Mouse (Mus musculus) Muller cell, postnatal 12 days (primary cell): ENCODE results near the gene Arsa.

Experiments
- DNase-seq: peaks from one replicate; pipeline ENCODE4 v3.0.0-alpha.2; 2015; ENCODE audit errors: inconsistent ontology term

The Arsa gene

DNA sequence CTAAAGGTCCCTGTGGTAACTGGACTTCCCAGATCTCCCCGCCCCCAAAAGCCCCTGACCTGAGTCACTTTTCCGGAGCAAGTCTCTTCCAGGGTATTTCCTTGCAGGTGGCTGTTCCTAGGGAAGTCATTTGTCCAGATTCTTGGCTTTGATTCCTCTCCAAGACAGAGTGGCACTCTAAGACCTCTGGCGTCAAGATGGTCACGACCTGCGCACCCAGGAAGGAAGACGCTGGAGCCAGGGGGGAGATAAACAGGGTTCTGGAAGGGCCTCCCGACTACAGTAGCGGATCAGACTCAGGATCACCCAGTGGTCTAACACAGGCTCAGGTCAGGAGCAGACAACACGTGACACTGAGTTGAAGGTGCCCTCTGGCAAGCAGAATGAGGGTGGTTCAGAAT lies at the start of gene Arsa:
TSS of gene Arsa (minus strand) at position 335 of the 401 bp plus-strand sequence.
- DNase-seq: no peak

DNA sequence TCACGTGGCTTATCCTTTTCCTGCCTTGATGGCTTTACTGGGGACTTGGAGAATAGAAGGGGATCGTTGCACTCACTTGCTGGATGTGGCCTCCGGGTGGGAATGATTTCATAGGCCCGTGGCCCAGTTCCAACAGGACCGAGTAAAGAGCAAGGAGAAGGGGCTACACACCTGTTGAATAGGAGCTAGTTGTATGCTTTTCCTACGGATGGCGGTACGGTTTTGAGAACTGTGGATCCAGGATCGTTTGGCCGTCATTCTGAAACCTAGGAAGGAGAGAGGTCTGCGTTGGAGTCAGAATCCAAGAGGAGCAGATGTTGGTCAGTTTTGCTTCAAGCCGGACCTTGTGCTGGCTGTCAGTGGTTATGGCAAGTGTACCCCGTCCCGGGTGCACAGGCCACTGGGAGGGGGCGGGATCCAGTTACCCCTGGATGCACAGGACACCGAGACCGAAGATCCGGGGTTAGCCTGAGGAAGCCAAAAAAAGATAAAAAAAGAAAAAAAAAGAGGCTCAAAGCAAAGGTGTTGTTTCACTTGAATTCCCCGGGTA lies 49.6 kb upstream of the Arsa start:
- no peak for DNase-seq

- no peak for DNase-seq
Measured at GRCm38 (mm10) chr15:89525896-89526295, 48.7 kb upstream of the Arsa start.

DNA sequence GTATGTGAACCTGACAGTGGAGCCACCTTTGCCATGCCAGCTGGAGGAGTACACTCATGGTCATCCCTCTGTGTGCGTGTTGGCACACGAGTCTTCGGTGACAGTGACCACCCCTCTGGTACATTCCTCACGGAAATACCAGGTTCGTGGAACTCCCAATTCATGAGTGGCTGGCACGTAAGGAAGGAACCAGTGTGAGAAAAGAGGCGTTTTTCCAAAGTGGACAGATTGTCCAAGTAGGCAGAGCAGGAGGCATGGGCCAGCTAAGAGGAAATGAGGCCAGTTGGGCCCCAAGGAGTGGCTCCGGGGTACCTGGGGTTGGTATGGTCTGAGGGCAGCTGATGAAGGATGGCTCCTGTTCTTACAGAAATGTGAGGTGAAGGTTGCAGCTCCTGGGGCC lies 48.2 kb upstream of the Arsa start:
- DNase-seq: no peak

- DNase-seq: no peak
Measured at GRCm38 (mm10) chr15:89524611-89525415, 47.6 kb upstream of the Arsa start.

- no peak for DNase-seq
Measured at GRCm38 (mm10) chr15:89524001-89524571, 46.9 kb upstream of the Arsa start.

- peak; percentile 46 for DNase-seq
Measured at GRCm38 (mm10) chr15:89523283-89523832, 46.1 kb upstream of the Arsa start.

GRCm38 (mm10) chr15:89522566-89523282 lies 45.5 kb upstream of the Arsa start:
- no peak for DNase-seq

GRCm38 (mm10) chr15:89521951-89522350 lies 44.7 kb upstream of the Arsa start:
- DNase-seq: no peak

GRCm38 (mm10) chr15:89512679-89513078 lies 35.5 kb upstream of the Arsa start:
- no peak for DNase-seq

DNA sequence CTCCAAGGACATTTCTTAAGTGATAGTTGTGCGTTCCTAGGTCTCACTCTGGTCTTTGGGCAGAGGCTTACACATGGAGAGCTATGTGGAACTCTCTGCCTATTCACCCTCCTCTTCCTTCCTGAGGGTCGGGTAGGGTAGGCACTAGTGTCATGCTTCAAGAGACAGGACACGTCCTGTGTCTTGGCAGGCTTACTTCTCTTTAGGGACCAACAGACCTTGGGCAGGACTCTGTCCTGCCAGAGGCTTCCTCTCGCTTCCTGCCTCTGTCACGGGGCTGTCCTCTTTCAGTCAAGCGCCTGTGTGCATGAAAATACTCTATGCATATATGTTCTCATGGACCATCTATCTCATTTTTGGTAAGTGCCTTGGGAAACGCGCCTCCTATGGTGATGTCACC lies 30.5 kb upstream of the Arsa start:
- no peak for DNase-seq

- no peak for DNase-seq
Measured at GRCm38 (mm10) chr15:89504838-89505237, 27.6 kb upstream of the Arsa start.

DNA sequence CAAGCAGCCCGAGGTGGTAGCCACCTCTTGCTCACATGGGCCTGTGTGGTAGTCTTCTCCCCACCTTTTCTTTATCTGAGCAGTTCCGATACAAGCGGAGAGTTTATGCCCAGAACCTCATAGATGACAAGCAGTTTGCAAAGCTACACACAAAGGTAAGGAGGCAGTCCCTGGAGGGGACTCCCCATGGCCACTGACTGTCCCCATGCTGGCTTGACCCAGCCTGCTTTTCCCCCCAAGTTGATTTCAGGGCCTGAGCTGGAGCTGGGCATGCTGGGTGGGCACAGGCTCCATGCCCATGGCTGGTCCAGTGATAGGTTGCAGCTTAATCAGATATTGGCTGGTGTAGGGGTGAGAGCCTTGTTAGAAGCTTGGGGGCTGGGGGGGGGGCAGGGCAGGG lies 24.1 kb upstream of the Arsa start:
- DNase-seq: no peak

DNA sequence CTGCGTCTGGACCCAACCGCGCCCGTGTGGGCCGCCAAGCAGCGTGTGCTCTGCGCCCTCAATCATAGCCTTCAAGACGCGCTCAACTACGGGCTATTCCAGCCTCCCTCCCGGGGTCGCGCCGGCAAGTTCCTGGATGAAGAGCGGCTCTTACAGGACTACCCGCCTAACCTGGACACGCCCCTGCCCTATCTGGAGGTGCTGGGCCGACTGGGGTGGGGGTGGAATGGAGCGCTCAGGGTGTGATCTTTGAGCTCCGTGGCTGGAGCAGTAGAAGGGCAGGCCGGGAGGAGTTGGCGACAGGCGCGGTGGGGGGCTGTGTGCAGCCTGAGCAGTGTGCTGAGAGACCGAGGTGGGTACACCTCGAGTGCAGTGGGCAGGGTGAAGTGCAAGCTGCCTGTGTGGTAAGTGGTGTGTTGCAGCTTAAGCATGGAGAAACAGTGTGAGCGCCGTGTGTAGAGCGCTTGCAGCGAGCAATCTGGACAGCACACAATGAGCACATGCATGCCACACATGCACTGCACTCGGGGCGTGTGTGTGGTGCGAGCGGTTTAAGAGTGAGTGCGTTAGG lies 23.1 kb upstream of the Arsa start:
- DNase-seq: no peak

DNA sequence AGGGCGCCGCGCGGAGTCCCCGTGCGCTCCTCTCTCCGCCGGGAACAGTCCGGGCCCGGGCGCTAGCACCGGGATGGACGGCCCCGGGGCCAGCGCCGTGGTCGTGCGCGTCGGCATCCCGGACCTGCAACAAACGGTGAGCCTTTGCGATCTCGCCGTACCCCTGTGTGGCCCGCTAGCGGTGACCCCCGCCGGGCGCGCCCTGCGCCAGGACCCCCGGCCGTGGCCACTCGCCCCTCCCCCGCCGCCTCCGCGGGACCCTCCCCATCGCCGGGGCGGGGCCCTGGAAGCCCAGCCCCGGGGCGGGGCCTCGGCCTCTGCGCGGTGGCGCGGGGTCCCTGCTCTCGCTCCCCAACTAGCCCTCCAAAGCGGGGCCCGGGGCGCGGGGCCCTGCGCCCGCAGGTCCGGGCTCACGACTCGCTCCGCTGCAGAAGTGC lies 22.6 kb upstream of the Arsa start:
- peak; percentile 55 for DNase-seq

DNA sequence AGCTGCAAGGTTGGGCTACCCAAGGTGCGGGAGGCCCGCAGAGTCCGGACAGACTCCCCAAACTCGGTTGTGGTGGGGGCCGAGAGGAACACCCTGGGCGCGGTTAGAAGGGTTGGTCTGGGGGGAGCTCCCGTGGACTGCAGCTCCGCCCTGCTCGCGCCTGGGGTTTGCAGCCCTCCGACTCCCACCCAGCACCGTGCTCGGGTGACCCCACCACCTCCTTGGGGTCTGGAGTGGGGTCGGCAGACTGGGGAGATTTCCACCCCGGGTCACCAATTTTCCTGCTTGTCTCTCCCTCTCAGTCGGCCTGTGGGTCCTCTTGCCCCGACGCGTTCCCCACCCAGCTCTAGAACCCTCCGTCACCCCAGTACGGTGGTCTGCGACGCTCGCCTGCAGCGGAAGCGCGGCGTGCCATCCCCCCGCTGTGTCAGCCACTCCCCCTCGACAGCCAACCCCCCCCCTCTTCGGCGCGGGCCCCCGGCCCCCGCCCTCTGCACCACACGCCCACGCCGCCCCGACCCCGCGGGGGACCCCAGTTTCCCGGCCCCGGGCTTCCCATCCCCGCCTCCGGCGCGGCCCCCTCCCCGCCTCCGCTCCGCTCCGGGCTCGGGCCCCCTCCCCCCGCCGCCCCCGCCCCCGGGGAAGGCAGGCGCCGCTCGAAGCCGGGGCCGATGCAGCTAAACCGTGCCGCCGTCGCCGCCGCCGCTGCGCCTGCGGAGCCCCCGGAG lies 21.9 kb upstream of the Arsa start, which contains the start of gene Shank3:
TSS of gene Shank3 (plus strand) at position 663 of the 728 bp plus-strand sequence.
- no peak for DNase-seq

DNA sequence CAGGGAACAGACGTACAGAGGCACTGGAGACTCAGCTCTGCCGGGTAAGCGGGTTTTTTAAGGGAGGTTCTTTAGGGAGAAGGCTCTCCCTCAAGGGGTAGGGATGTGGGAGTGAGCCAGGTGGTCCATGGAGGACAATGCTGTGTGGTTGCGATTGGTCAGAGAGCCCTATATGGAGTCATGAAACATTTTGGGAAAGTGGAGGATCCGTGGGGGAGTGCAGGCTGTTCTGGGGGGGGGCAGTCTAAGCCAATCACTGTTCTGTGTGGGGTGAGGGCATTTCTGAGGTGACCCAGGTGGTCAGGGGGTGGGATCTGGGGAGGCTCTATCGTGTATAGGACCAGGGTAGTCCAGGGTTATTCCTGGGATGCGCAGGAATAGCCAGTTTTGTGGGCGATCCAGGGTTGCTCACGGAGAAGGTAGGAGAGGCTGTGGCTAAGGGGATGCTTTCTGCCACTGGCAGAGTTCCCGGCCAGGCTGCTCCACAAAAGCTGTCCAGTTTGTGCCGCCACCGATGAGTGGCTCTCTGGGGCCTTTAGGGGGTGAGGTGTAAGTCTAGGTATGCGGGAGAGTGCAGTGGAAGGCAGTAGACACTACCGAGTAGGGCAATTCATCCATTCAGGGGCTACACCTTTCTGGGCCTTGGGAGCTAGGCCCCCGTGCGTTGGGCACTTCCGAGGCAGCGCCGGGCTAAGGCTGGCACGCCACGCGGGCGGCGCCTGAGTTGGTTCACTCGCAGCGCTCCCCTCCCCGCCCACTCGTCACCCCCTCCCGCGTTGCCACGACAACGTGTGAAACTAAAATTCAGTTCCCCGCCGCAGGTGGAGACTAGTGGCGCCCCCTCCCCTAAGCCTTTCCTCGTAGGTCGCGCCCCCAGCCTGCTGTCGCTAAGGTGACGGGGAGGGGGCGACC lies 21.1 kb upstream of the Arsa start:
- DNase-seq: peak; percentile 46

DNA sequence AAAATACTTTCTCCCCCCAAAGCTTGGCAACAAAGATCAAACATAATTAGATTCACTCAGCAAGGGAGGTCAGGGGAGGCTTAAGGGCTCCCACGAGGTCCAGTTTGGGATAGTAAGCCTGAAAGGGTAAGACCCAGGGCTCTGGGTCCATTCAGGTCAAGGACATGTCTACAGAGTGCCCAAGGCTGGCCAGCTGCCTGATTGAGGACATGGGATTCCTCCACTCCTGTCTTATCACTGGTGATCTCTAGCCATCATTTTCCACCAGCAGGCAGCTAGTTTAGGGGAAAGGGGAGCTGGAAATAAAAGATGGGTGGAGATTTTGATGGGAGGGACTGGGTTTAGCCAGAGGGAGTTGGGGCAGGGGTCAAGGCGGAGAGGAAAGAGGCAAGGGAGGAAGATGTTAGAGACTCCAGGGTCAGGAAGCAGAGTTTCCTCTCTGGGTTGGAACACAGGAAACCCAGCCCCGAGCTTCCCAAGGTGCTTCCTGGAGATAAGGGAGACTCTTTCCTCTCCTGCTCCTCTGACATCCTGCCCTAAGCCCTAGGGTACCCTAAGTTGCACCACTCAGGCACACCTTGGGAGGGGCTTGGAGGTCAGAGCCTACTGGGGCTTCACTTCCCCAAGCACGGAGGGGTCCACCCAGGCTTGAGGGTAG lies 20.3 kb upstream of the Arsa start:
- no peak for DNase-seq

GRCm38 (mm10) chr15:89496841-89497240 lies 19.6 kb upstream of the Arsa start:
- no peak for DNase-seq
